Mouse (Mus musculus) fat pad, adult 2 months (tissue): Measurements from ENCODE around the gene Cebpg.

Experiments used
- DNase-seq: peaks from one replicate; pipeline ENCODE4 v3.0.0-alpha.2; 2011; ENCODE audit warnings: low read depth, low spot score; ENCODE audit errors: extremely low read depth

The Cebpg gene

GRCm38 (mm10) chr7:35054977-35055618, 1.3 kb downstream of the Cebpg start:
- no peak for DNase-seq

DNA sequence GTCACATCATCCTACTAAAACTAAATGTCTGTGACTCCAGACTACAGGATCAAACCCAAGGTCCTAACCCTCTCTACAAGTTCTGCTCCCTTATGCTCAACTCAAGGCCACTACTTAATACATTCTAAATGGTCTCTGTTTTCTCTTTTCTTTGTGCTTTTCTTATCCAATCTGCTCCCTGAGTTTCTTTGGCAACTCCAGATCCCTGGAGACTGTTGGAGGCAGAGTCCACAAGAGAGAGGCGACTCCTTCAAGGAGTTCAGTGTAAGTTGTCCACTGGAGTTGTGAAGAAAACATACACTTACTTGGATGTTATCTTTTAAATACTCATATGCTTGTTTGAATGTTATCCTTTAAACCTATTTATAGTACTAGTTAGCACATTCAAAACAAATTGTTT, 2.1 kb downstream of the Cebpg start:
- no peak for DNase-seq

- no peak for DNase-seq
Observed at GRCm38 (mm10) chr7:35053161-35053560, 3.2 kb downstream of the Cebpg start.

GRCm38 (mm10) chr7:35050540-35050939, 5.8 kb downstream of the Cebpg start:
- DNase-seq: no peak

GRCm38 (mm10) chr7:35046091-35046490, 10.3 kb downstream of the Cebpg start:
- no peak for DNase-seq

DNA sequence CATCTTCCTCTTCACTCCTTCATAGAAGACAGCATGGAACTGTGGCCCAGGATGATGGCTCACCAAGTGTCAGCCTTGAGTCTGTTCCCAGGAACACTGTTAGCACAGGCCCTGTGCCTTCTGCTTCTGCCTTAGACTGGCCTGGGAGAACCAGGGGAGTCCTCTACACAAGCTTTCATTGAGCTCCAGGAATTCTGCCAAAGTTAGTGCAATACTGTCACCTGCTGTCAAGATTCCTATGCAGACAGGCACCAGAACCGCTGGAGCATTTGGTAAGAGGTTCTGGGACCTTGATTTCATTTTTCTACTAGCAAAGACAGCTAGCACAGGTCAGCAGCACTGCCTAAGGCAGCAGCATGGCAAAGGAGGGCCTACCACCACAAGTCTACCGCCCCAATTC, 11.7 kb downstream of the Cebpg start:
- no peak for DNase-seq

GRCm38 (mm10) chr7:35043266-35043817, 13.0 kb downstream of the Cebpg start:
- no peak for DNase-seq

GRCm38 (mm10) chr7:35042759-35043217, 13.6 kb downstream of the Cebpg start:
- no peak for DNase-seq

DNA sequence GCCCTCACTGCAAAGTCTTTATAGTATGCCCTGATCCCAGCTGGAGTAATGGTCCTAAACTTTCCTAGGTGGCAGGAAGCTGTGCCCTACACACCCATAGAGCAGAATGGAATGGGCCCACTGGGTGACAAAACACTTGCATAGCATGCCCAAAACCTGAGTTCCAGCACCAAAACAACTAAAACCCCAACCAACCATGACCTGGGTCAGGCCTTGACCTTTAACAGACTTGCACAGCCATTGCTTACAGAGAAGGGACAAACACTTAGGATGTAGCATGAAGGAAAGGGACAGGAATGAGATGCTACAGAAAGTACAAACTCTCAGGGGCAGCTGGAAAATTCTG, 14.2 kb downstream of the Cebpg start:
- no peak for DNase-seq

DNA sequence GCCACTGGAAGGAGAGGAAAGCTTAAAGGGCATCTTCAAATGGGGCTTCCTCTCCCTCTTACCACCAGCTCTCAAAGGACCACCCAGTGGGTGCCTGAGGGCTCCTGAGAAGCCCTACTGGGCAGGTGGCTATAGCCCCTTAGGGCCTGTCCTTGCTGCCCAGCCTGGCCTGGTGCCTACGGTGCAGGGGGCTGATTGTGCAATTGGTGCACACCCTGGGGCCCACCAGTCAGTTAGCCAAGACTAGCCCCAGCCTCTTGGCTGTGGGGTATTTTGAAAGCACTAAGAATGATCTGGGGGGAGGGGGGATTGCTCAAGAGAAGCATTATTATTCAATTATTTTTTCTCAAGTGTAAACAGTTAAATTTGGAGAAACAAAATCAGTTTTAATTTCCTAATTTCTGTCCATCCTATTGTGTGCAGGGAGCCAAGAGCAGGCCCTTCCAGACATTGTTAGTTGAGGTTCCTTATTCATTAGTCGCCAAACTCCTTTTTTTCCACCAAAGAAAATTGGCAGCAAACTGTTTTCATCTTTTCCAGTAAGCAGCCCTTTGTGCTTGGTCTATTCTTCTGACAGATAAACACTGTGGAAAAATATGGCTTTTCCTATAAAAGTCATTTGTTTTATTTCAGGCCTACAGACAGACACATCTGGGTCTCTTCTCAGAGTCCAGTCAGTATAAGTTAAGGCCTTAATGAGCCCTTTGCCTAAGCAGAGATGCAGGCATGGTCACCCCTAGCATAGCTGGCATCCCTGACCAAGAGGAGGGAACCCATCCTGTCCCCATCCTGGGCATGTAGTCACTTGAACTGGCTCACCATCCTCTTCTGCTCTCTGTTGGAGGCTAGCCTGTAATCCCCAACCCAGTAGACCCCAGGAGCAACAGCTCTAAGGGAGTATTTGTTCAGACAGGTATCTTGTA, 14.8 kb downstream of the Cebpg start:
- DNase-seq: no peak

GRCm38 (mm10) chr7:35040176-35040972, 16.0 kb downstream of the Cebpg start:
- DNase-seq: no peak

DNA sequence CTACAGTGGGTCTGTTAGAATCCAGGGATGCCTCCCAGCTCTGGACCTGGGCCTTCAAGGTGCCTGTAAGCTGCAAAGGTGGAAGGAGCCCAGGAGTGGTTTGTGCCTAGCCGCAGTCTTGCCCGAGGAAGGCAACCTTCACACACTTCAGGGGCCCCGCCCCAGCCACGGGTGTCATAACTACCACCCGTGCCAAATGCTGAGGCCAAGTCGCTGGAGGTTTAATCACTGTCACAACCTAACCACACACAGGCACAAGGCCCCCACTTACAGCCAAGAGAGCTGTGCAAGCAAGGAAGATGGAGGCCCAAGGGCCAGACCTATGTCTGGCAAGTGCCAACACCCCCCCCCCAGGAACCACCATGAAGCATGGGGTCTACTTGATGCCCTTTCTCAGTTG, 19.0 kb downstream of the Cebpg start:
- no peak for DNase-seq

DNA sequence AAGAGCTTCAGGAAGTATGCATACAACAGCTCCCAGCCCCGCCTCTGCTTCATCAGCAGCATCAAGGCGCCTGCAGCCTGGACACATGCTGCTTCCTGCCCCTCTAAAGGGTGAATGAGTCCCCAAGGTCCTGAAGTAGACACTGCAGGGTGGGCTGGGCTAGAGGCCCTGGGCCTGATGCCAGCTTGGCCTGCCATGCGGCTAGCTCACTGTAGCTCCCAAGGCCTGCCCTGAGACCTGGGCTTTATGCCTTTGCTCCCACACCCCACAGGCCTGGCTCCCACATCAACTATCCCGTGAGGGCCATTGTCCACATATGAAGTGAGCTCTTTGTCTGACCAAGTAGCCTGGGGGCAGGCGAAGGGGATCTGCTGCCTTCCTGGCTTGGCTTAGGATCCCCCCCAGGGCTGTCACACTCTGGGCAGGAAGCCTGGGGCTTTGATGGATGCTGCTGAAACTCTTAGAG, 20.1 kb downstream of the Cebpg start:
- DNase-seq: no peak

DNA sequence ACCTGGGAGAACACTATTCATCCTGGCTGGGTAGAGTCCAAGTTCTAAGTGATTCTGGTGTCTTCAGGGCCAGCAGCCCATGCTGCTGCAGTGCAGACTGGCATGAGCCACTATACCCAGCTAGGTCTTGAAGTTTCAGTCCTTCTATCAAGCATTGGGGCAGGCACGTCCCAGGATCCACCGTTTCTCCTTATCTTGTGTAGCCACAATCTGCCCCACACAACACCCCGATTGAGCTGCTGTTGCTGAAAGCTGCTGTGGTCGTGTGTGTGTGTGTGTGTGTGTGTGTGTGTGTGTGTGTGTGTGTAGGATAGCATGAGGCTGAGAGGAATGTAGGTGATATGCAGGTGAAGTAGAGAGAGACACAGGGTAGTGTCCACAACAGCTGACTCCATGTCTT, 20.8 kb downstream of the Cebpg start:
- no peak for DNase-seq

GRCm38 (mm10) chr7:35035141-35035553, 21.2 kb downstream of the Cebpg start:
- DNase-seq: no peak

DNA sequence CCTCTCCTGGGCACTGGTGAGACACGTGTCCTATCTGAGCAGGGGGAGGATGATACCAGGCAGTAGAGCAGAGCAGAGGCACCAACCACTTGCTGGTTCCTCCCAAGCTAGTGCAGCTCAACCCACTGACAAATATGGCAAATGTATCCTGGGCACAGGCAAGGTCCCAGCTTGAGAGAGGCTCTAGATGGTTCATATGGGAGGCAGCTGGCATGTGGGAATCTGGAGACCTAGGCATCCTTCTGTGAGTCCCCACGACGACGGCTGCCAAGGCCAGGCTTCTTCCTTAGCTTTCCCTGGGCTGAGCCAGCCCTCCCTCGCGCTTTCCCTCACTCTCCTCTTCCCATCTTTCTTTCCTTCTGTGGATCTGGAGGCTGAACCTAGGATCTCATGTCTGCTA, 25.8 kb downstream of the Cebpg start:
- no peak for DNase-seq

GRCm38 (mm10) chr7:35029648-35030047, 26.7 kb downstream of the Cebpg start:
- no peak for DNase-seq

- no peak for DNase-seq
Observed at GRCm38 (mm10) chr7:35029228-35029627, 27.1 kb downstream of the Cebpg start.

DNA sequence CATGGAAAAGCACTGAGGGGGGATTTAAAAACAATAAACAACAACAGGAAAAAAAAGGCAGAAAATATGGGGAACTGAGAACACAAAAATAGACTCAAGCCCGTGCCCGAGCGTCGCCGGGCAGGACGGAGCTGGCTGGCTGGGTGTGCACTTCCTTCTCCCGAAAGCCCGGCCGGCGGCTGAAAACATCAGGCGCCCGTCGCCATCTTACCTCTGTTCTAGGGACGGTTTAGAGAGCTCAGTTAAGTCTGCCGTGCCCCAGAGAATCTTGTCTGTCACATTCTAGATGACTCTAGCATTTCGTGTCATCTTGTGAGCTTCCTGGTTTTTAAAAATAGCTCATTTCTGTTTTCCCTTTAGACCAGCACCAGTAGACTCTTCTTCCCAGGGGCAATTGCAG, 27.8 kb downstream of the Cebpg start:
- DNase-seq: no peak

- no peak for DNase-seq
Observed at GRCm38 (mm10) chr7:35027801-35028420, 28.5 kb downstream of the Cebpg start.

GRCm38 (mm10) chr7:35026838-35027291, 29.5 kb downstream of the Cebpg start:
- no peak for DNase-seq
